Mouse (Mus musculus) cerebellum, adult 2 months (tissue): ENCODE data around the gene Crat.

Experiments used
- CTCF ChIP-seq: fragments of 200-500 bp; IDR thresholded peaks from 2 replicates; pipeline ENCODE4 v1.5.1; 2011; ENCODE audit warnings: low read depth, mild to moderate bottlenecking, control low read depth, low read length, moderate library complexity, borderline replicate concordance; ENCODE audit not compliant: insufficient read depth
- POLR2A ChIP-seq: fragments of 200-500 bp; IDR thresholded peaks from 2 replicates; pipeline ENCODE4 v1.6.1; 2011; ENCODE audit warnings: low read length, control low read depth, borderline replicate concordance; ENCODE audit not compliant: insufficient read depth

GRCm38 (mm10) chr2:30450530-30450929 is 34.9 kb upstream of the Crat start:
- TF ChIP-seq CTCF (peak; percentile 25; the same call in 1 of the 2 replicates), POLR2A (no peak)
